Mouse (Mus musculus): ENCODE results near the gene Abcb6. TPM values are rescaled to one million over a fixed set of nuclear protein-coding genes. Genes with fewer than 3 reads are reported as not detected.

The Abcb6 gene
- polyA plus RNA-seq (2012; ENCODE audit: low replicate concordance), result 29.7 and 58.5 TPM in 2 replicates

DNA sequence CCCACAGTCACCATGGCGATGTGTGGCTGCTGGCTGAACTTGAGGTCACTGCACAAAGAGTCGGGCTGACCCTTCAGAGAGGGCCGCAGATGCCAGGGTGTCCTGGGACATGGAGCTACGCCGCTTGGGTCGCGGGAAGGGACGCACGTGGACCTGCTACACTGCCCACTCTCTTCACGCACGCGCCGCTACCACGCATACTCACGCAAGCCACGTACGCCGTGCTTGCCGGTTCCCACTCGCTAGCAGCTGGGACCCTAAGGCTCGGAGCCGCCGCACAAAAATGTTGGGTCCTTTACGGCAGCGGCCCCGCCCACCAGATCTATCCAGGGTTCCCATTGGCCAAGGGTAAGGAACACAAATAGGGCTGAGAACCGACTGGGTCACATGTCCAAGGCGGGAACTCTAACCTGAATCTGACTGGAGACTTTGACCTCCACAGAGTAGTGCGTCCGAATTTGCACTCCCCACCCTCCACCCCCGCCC lies at the start of gene Abcb6:
Gene Abcb6 (minus strand): TSS at position 288 of the 486 bp plus-strand sequence.

GRCm38 (mm10) chr1:75219531-75219930 lies 39.3 kb upstream of the Abcb6 start, which contains the start of gene Tuba4a:
Gene Tuba4a (minus strand): TSS chr1:75219865.

DNA sequence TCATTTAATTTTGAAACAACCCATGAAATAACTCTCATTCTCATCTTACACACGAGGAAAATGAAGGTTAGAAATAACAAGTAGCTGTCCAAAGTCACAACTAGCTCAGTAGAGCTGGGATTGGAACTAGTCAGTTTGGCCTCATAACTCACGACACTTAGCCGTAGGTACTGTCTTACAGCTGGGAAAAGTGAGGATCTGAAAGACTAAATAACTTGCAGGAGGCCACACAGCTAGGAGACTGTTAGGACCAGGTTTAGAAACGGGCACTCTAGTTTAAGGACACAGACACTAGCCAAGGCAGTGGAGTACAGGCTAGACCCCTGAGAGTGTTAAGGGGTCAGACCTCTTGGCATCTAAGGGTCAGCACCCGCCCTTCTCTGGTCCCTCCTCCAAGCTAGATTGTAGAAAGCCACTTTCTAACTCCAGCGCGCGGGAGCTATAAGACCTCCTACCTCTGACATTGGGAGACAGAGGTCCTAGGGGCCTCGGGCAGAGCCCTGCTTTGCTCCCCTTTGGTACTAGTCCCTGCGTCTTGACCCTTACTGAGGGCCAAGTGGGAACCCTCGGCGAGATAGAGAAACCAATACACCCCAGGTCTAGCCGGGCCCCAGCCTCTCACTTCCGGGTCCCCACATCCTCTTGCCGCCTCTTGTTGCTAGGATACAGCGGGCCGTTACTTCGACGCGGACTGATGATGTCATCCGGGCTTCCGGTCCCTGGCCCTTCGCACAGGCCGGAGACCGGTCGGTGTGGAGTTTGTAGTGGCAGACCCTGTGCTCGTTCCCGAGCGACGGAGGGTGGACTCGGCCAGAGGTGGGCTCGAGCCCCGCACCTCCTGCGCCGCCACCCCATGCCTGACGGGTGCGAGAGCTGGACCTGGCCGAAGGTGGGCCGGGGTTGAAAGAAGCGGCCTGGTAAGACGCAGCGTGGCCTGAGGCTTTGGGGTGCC lies 30.2 kb upstream of the Abcb6 start, which contains the start of the genes Glb1l and Stk16:
Gene Glb1l (minus strand): TSS at position 678 of the 952 bp plus-strand sequence.
Gene Stk16 (plus strand): TSS at position 703 of the 952 bp plus-strand sequence.

GRCm38 (mm10) chr1:75191622-75192402 lies 11.6 kb upstream of the Abcb6 start, which contains the start of the genes Ankzf1 and Atg9a:
Gene Ankzf1 (plus strand): TSS chr1:75192151.
Gene Atg9a (minus strand): TSS chr1:75192196.

GRCm38 (mm10) chr1:75168472-75169464 lies 11.4 kb downstream of the Abcb6 start, which contains the start of gene Zfand2b:
Gene Zfand2b (plus strand): TSS chr1:75168646.

GRCm38 (mm10) chr1:75142301-75143261 lies 37.6 kb downstream of the Abcb6 start, which contains the start of the genes Cnppd1 and Retreg2:
Gene Cnppd1 (minus strand): TSS chr1:75142711.
Gene Retreg2 (plus strand): TSS chr1:75142778.

GRCm38 (mm10) chr1:75133421-75134207 lies 46.6 kb downstream of the Abcb6 start, which contains the start of gene Slc23a3:
Gene Slc23a3 (minus strand): TSS chr1:75133890.

GRCm38 (mm10) chr1:75124346-75125321 lies 55.6 kb downstream of the Abcb6 start, which contains the start of gene Nhej1:
Gene Nhej1 (minus strand): TSS chr1:75125200.

Other genes with a start within 250 kb of the Abcb6 start
- gene Cfap65, start 244.8 kb downstream of the Abcb6 start, polyA plus RNA-seq (2012; ENCODE audit: low replicate concordance), result not detected in 2 replicates
- gene Ihh, start 228.7 kb downstream of the Abcb6 start, polyA plus RNA-seq (2012; ENCODE audit: low replicate concordance), result 0.32 and 0.66 TPM in 2 replicates
- gene Nhej1, start 55.2 kb downstream of the Abcb6 start, polyA plus RNA-seq (2012; ENCODE audit: low replicate concordance), result 0.34 and 0.91 TPM in 2 replicates
- 0.35 and 0.43 TPM in 2 replicates for gene Slc23a3, start 46.5 kb downstream of the Abcb6 start, polyA plus RNA-seq (2012; ENCODE audit: low replicate concordance)
- 55.2 and 79.2 TPM in 2 replicates for gene Cnppd1, start 37.7 kb downstream of the Abcb6 start, polyA plus RNA-seq (2012; ENCODE audit: low replicate concordance)
- 148 and 169 TPM in 2 replicates for gene Retreg2, start 37.6 kb downstream of the Abcb6 start, polyA plus RNA-seq (2012; ENCODE audit: low replicate concordance)
- gene Zfand2b, start 11.7 kb downstream of the Abcb6 start, polyA plus RNA-seq (2012; ENCODE audit: low replicate concordance), result 20.5 and 24.1 TPM in 2 replicates
- 3.7 and 10.1 TPM in 2 replicates for gene Ankzf1, start 11.8 kb upstream of the Abcb6 start, polyA plus RNA-seq (2012; ENCODE audit: low replicate concordance)
- 80.9 and 89.6 TPM in 2 replicates for gene Atg9a, start 11.8 kb upstream of the Abcb6 start, polyA plus RNA-seq (2012; ENCODE audit: low replicate concordance)
- gene Glb1l, start 30.4 kb upstream of the Abcb6 start, polyA plus RNA-seq (2012; ENCODE audit: low replicate concordance), result 0.52 and 0.63 TPM in 2 replicates
- gene Stk16, start 30.4 kb upstream of the Abcb6 start, polyA plus RNA-seq (2012; ENCODE audit: low replicate concordance), result 138 and 154 TPM in 2 replicates
- 25.8 and 166 TPM in 2 replicates for gene Tuba4a, start 39.5 kb upstream of the Abcb6 start, polyA plus RNA-seq (2012; ENCODE audit: low replicate concordance)
- not detected in 2 replicates for gene A630095N17Rik, start 51.7 kb upstream of the Abcb6 start, polyA plus RNA-seq (2012; ENCODE audit: low replicate concordance)
- 27.3 and 57.8 TPM in 2 replicates for gene Dnajb2, start 56.0 kb upstream of the Abcb6 start, polyA plus RNA-seq (2012; ENCODE audit: low replicate concordance)
- gene Ptprn, start 84.1 kb upstream of the Abcb6 start, polyA plus RNA-seq (2012; ENCODE audit: low replicate concordance), result 0.21 and 0.60 TPM in 2 replicates
- gene Resp18, start 98.0 kb upstream of the Abcb6 start, polyA plus RNA-seq (2012; ENCODE audit: low replicate concordance), result not detected in 2 replicates
- gene Dnpep, start 137.6 kb upstream of the Abcb6 start, polyA plus RNA-seq (2012; ENCODE audit: low replicate concordance), result 26.7 and 71.9 TPM in 2 replicates
- gene Des, start 179.9 kb upstream of the Abcb6 start, polyA plus RNA-seq (2012; ENCODE audit: low replicate concordance), result 3.6 and 7.7 TPM in 2 replicates
- gene Speg, start 194.9 kb upstream of the Abcb6 start, polyA plus RNA-seq (2012; ENCODE audit: low replicate concordance), result 3.2 and 3.5 TPM in 2 replicates